Mouse (Mus musculus): ENCODE results near the gene Zdhhc20.
"Not testable (repeated sequence)": the region's sequence is repeated elsewhere in the genome, so short reads cannot be mapped to it uniquely, and the experiment has no call there.

- TF ChIP-seq CTCF, EP300 (IDR thresholded peaks at IDR 0.05): not testable (repeated sequence)
Measured at GRCm38 (mm10) chr14:57912211-57913007, 22.3 kb upstream of the Zdhhc20 start.
